In genomic region chr13:105054941-105055309, GRCm38 (mm10) we compare ENCODE assay signal across 8 mouse cellular contexts. TPM values are rescaled to one million over a fixed set of nuclear protein-coding genes. Genes with fewer than 3 reads are reported as not detected.
DNase-seq lines count a peak whose midpoint lies in the region; ATAC-seq lines count a peak whose summit lies in the region.

No protein-coding gene starts in this region.

- no peaks in the 10 kb centered on the region for H3K36me3 ChIP-seq in kidney, embryonic 15.5 days
- no peaks in the 10 kb centered on the region for H3K36me3 ChIP-seq in embryonic facial prominence, embryonic 13.5 days
- no peaks in the 10 kb centered on the region for H3K36me3 ChIP-seq in intestine, embryonic 15.5 days

- peaks cover 19% of the 10 kb centered on the region for H3K4me1 ChIP-seq in kidney, embryonic 15.5 days
- peaks cover 4% of the 10 kb centered on the region; the same call in 1 of the 2 replicates for H3K4me1 ChIP-seq in embryonic facial prominence, embryonic 13.5 days
- H3K4me1 ChIP-seq in intestine, embryonic 15.5 days (replicated peaks), result 0 out of 2 replicates have a peak, but pooled peaks cover 2% of the 10 kb centered on the region

- ATAC-seq in kidney, embryonic 15.5 days (replicated peaks; ENCODE audit: low FRiP score), result peak; percentile 38
- no peak for ATAC-seq in embryonic facial prominence, embryonic 13.5 days (ENCODE audit: insufficient number of reproducible peaks, insufficient read depth, low FRiP score, low TSS enrichment, low read depth)
- peak; percentile 48 for ATAC-seq in intestine, embryonic 15.5 days
- ATAC-seq in activated CD4-positive, CD25-positive, alpha-beta regulatory T cell, adult 4 months, result no peak

- H3K27me3 ChIP-seq in kidney, embryonic 15.5 days, result peaks cover 47% of the 10 kb centered on the region
- peaks cover 32% of the 10 kb centered on the region for H3K27me3 ChIP-seq in embryonic facial prominence, embryonic 13.5 days
- peaks cover 3% of the 10 kb centered on the region; the same call in 1 of the 2 replicates for H3K27me3 ChIP-seq in intestine, embryonic 15.5 days (replicated peaks)

- peak overlapping the region; percentile 64 for H3K4me3 ChIP-seq in kidney, embryonic 15.5 days (replicated peaks)
- peak overlapping the region; percentile 67 for H3K4me3 ChIP-seq in embryonic facial prominence, embryonic 13.5 days
- peak overlapping the region; percentile 50 for H3K4me3 ChIP-seq in intestine, embryonic 15.5 days (replicated peaks)

- peak overlapping the region; percentile 97 for H3K4me2 ChIP-seq in kidney, embryonic 15.5 days
- H3K4me2 ChIP-seq in embryonic facial prominence, embryonic 13.5 days, result peak overlapping the region; percentile 84
- H3K4me2 ChIP-seq in intestine, embryonic 15.5 days (replicated peaks), result peak overlapping the region; percentile 87

- no peak for DNase-seq in kidney, adult 9 months
- peak; percentile 36 for DNase-seq in neural tube, embryonic 10.5 days (ENCODE audit: extremely low spot score, low spot score)
- no peak for DNase-seq in embryo, embryonic 11 days
- DNase-seq in left cerebral cortex, adult 8-10 months (ENCODE audit: low spot score in 2 of 2), result no peak

- WGBS in kidney, embryonic 15.5 days, result 3% methylated on average over 8 of the region's 8 CpGs
- under 1% methylated on average over 8 of the region's 8 CpGs for WGBS in embryonic facial prominence, embryonic 13.5 days
- WGBS in intestine, embryonic 15.5 days, result under 1% methylated on average over 8 of the region's 8 CpGs

- H3K27ac ChIP-seq in kidney, embryonic 15.5 days, result peak overlapping the region; percentile 66
- no peak overlapping the region for H3K27ac ChIP-seq in embryonic facial prominence, embryonic 13.5 days
- H3K27ac ChIP-seq in intestine, embryonic 15.5 days, result no peak overlapping the region

- H3K9me3 ChIP-seq in kidney, embryonic 15.5 days (replicated peaks), result no peaks in the 10 kb centered on the region
- no peaks in the 10 kb centered on the region for H3K9me3 ChIP-seq in embryonic facial prominence, embryonic 13.5 days
- H3K9me3 ChIP-seq in intestine, embryonic 15.5 days, result no peaks in the 10 kb centered on the region

- peak overlapping the region; percentile 59; the same call in 1 of the 2 replicates for H3K9ac ChIP-seq in kidney, embryonic 15.5 days
- peak overlapping the region; percentile 75 for H3K9ac ChIP-seq in embryonic facial prominence, embryonic 13.5 days
- peak overlapping the region; percentile 51; the same call in 1 of the 2 replicates for H3K9ac ChIP-seq in intestine, embryonic 15.5 days

RNA-seq across cellular contexts. Expression of gene Rgs7bp, which starts 0.2 kb away (rescaled TPM):
- polyA plus RNA-seq in kidney, embryonic 15.5 days (2015; fragmentation: Nextera tagmentation; extraction: Ambion mirVana), result 2.5 TPM in 2 replicates
- 2.3 and 2.7 TPM in 2 replicates for polyA plus RNA-seq in embryonic facial prominence, embryonic 13.5 days (2015; fragmentation: Nextera tagmentation; extraction: Ambion mirVana)
- polyA plus RNA-seq in intestine, embryonic 15.5 days (2015; fragmentation: Nextera tagmentation; extraction: Ambion mirVana), result 2.5 and 2.9 TPM in 2 replicates
- not detected for polyA plus RNA-seq in activated CD4-positive, CD25-positive, alpha-beta regulatory T cell, adult 4 months (2017; shearing (Covaris generic))
- total RNA-seq in left cerebral cortex, adult 8-10 months (2022), result 100 to 1,000 TPM; 143 to 176 (median 159) TPM

RNA-seq across cellular contexts. Expression of gene 4933425L06Rik, which starts 27.0 kb away (rescaled TPM):
- not detected in 2 replicates for polyA plus RNA-seq in kidney, embryonic 15.5 days (2015; fragmentation: Nextera tagmentation; extraction: Ambion mirVana)
- polyA plus RNA-seq in embryonic facial prominence, embryonic 13.5 days (2015; fragmentation: Nextera tagmentation; extraction: Ambion mirVana), result not detected in 2 replicates
- not detected in 2 replicates for polyA plus RNA-seq in intestine, embryonic 15.5 days (2015; fragmentation: Nextera tagmentation; extraction: Ambion mirVana)
- not detected for polyA plus RNA-seq in activated CD4-positive, CD25-positive, alpha-beta regulatory T cell, adult 4 months (2017; shearing (Covaris generic))
- not detected for total RNA-seq in left cerebral cortex, adult 8-10 months (2022)

Comparison
In these comparisons a context has a peak if more than half of its experiments do, and no peak if none do; other contexts are left out.
1. ATAC-seq: peak in kidney, embryonic 15.5 days (single experiment) and intestine, embryonic 15.5 days (single experiment); none in embryonic facial prominence, embryonic 13.5 days (single experiment) and activated CD4-positive, CD25-positive, alpha-beta regulatory T cell, adult 4 months (single experiment).
2. Peak in every context shown above with its lines, with median percentiles within 50 percentile points of each other: H3K4me2 ChIP-seq, H3K4me3 ChIP-seq and H3K9ac ChIP-seq.